Mouse (Mus musculus): Measurements from ENCODE around the gene Wfdc15b.
"Not testable (repeated sequence)": the region's sequence is repeated elsewhere in the genome, so short reads cannot be mapped to it uniquely, and the experiment has no call there.

Gene Wfdc15b

DNA sequence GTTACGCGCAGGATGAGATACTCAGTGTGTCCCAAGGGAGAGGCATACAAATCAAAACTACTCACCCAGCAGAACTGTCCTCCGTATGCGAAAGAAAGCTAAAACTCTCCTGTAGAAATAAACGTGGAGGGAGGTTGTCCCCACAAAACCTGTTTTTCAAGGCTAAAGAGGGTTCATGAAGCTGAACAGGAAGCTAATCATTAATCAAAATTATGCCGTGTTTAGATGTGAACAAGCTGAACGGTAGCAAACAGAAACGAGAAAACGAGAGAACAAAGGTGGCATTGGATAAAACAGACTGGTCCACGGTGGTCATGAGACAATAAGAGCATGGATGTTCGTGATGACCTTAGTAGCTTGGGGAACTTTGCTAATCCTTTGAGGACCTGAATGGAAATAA is at the start of gene Wfdc15b:
Wfdc15b (minus strand) TSS at position 139 of the 400 bp plus-strand sequence.
- DNase-seq (ENCODE audit: low spot score) = no peak

DNA sequence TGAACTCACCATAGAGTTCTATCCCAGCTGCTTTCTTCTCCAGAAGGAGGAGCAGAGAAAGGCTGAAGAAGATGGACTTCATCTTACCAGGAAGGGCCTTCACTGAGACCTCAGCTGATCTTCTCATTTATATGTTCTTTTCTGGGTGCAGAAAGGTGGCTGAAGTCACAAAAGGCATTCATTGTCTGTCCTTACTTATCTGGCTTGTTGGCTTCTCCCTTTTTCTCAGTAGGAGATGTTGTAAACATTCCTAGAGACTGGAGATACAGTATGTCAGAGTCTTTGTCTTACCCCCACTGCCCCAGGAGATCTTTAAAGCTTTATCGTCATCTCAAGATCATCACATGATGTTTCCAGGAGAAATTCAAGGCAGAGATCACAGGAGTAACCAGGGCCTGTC is 35.1 kb upstream of the Wfdc15b start, which contains the start of gene Svs3b:
Svs3b (minus strand) TSS at position 101 of the 400 bp plus-strand sequence.
- DNase-seq (ENCODE audit: low spot score) = not testable (repeated sequence)

DNA sequence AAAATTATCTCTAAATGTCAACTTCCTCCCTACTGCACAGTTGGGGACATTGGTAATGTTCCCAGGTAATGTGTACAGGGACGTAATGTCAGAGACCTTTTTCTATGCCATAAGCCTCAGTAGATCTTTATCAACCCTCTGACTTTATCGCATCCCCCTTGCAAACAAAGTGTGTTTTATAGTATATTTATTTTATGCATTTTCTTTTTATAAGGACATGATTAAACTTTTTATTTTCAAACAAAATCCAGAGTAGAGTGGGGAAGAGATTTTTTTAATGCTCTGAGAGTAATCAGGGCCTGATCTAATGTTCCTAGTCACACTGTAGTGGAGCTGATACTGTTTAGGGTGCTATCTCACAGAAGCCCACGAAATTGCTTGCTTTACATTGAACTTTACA is 16.9 kb upstream of the Wfdc15b start, which contains the start of gene Svs2:
Svs2 (minus strand) TSS at position 101 of the 400 bp plus-strand sequence.
- DNase-seq (ENCODE audit: low spot score) = no peak

DNA sequence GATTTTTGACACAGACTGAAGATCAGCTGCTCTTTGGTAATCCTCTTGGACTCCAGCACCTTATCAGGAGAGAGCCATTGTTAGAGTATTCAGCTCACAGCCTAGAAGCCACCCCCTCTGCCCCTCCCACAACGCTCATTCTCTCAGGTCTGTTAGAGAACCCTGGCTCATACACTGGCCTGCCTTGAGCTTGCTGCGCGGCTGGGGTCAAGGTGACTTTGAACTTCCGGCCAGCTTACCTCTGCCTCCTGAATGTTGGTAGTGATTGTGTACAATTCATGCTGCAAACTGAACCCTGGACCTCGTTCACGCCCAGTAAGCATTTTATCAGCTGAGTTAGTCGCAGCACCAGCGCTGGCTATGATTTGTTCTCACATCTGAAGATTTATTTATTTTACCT is 11.2 kb upstream of the Wfdc15b start:
- DNase-seq (ENCODE audit: low spot score) = no peak

DNA sequence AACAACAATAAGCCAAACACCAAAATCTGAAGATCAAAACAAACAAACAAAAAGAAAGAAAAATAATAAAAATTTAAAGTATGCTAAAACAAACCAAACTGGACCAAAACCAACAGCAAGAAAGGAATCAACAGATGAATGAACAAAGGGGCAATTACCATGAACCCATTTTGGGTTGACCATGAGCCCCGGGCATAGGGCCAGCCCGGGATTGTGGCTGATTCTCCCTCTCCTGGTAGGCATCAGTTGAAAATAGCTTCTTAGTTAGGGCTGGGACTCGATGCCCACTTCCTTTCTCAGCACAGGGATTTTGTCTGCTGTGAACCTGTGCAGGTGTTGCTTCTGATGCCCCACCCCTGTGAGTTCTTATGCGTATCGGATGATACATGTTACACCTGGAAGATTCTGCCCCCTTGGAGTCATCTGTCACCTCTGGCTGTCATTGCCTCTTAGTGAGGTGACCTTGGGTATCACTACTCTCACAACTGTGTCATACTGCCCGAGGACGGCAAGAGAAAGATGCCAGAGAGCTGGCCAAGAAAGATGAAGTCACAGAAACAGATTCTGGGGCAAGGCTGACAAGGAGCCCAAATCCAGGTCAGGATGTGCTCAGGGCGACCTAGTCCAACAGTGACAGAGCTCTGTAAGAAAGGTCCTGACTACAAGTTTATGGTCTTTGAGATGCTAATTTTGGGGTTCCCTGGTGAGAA is 7.1 kb upstream of the Wfdc15b start:
- DNase-seq (ENCODE audit: low spot score) = no peak

DNA sequence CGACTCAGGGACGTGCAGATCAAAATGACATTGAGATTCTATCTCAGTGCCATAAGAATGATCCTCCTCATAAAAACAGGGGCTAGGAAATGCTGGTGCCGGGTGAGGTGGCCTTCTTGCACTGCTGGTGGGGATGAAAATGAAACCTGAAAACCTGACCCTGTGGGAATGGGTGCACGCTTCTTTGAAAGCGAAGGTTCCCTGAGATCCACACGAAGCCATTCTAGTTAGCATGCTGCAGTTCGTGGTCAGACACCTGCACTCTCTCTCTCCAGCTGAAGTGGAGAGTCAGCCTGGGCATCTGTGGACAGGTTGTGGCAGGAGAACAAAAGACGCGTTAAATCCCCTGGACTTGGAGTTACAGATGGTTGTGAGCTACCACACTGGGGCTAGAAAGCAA is 2.2 kb downstream of the Wfdc15b start:
- no peak for DNase-seq (ENCODE audit: low spot score)

DNA sequence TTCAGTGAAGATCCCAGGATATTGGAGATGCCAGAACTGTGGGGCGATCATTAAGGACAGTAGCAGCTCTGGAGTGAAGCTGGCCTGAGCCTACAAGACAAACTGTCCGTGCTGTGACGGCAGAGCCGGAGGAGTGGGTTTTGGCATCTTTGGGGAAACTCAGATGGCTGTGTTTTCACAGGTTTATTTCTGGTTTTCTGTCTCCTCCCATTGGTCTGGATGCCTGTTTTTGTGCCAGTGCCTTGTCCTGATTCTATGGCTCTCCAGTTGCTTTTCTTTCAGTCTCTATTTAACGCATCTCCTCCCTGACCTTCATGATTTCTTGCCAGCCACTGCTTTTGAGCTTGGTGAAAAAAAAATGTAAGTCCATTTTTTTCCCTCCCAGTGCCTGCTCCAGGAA is 8.7 kb downstream of the Wfdc15b start:
- no peak for DNase-seq (ENCODE audit: low spot score)

DNA sequence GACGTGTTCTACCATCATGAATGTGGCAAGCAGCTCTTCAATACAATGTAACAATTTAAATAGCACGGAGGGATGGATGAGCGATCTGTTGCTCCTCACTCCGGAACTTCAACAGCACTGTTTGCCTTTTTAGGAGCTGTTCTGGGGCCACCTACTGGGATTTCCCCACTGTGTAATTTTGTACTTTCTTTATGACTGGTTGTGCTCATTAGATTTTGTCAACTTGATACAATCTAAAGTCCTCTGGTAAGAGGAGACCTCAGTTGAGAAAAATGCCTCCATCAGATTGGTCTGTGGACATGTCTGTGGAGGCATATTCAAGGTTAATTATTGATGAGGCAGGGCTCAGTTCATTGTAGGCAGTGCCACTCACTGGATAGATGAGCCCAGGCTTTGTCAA is 10.6 kb downstream of the Wfdc15b start:
- no peak for DNase-seq (ENCODE audit: low spot score)

DNA sequence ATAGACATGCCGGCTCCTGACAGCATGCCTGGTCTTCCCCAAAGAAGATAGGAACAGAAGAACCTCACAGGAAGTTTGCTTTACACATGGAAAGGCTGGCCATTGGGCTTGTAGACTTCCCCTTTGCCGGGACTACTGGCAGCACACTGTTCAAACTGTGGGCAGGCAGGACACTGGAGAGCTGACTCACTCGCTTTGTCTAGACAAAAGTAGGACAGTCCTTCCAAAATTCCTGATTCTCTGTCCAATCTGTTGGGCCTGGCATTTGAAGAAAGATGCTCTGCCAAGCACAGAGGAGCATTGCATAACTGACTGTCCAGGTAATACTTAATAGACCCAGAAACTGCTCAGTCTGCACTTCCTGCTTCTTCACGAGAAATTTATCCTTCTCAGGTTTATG is 14.8 kb downstream of the Wfdc15b start:
- no peak for DNase-seq (ENCODE audit: low spot score)

DNA sequence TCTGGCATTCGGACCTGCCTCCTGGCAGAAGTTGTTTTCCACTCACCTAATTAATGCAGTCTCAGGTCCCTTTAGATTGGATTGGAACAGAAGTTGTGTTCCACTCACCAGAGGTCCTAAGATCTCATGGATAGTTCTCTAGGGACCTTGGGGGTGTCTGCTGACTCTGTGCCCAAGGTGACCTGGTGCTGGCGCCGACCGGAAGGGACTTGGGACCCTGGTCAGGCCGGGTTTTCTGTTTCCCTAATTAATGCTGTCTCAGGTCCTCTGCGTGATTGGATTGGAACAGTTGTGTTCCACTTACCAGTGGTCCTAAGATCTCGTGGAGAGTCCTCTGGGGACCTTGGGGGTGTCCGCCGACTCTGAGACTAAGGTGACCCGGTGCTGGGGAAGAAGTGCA is 15.4 kb downstream of the Wfdc15b start:
- not testable (repeated sequence) for DNase-seq (ENCODE audit: low spot score)

DNA sequence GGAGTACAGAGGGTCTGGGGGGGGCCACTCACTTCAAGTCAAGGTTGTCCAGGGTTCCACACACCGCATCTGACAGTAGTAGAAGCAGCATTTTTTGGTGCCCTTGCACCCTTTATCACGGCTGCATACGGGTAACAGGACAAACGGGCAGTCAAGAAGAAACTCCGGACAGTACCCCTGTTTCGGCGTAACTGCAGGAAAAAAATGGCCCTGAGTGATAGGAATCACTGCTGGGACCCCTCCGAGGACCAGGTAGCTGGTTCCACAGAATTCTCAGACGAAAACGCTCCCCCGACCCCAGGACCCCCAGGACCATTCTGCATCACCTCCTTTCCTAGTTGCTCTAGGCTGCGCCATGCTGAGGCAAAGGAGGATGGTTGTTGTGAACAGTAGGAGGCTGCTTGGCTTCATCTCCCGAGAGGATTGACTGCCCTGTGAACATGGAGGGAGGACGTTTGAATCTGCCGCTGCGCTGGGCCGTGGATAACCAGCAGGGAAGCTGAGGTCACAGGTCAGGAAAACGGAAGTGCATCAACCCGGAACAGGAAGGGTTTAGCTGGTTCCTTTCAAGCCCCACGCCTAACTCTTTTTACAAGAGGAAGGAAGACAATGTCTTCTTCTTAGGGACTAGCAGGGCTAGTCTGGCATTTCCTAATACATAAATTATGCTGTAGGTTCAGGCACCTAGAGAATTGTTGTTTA is 21.7 kb downstream of the Wfdc15b start, which contains the start of gene Wfdc15a:
Wfdc15a (minus strand) TSS at position 505 of the 702 bp plus-strand sequence.
- DNase-seq (ENCODE audit: low spot score) = no peak

DNA sequence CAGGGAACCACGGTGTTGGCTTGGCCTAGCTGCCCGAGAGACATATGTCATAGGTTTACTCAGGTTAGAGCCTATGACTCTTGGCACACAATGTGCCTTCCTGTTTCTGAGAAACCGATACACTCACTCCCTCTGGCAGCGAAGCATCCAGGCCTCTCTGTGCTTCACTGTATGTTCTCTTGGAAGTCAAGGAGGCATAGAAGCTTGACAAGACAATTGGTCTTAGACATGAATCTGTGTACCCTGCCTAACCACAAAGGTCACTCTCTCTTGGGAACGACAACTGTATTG is 24.8 kb downstream of the Wfdc15b start:
- peak; percentile 24 for DNase-seq (ENCODE audit: low spot score)

DNA sequence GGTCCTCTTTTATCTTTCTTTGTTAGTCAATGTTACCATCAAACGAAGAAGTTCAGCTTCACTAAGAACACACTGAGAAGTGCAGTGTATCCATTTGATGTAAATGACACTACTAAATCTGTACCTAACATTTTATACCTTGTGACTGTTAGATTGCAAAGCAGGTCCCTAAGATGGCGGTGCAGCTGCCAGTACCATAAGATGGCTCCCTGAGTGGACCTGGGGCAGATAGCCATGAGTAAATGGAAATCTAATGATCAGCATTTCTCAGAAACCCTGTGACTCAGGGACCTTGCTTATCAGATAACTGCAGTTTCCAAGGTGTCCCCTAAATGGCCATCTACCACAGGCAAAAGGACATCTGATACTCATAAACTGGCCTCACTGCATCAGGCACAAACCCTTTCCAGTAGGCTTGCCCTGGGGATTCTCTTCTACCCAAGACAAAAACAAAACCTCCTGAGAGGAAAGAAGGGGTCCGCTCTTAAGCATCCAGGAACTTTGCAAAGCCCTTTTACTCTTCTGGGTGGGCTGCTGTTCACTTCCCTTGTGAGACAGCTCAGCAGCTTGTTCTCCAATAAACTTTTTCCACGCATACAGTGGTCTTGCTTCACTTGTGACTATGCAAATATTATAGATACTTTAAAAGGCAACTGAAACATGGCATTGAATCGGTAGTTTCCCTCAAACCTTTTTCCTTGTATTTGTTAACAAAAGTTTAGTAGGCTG is 25.3 kb downstream of the Wfdc15b start:
- no peak for DNase-seq (ENCODE audit: low spot score)

DNA sequence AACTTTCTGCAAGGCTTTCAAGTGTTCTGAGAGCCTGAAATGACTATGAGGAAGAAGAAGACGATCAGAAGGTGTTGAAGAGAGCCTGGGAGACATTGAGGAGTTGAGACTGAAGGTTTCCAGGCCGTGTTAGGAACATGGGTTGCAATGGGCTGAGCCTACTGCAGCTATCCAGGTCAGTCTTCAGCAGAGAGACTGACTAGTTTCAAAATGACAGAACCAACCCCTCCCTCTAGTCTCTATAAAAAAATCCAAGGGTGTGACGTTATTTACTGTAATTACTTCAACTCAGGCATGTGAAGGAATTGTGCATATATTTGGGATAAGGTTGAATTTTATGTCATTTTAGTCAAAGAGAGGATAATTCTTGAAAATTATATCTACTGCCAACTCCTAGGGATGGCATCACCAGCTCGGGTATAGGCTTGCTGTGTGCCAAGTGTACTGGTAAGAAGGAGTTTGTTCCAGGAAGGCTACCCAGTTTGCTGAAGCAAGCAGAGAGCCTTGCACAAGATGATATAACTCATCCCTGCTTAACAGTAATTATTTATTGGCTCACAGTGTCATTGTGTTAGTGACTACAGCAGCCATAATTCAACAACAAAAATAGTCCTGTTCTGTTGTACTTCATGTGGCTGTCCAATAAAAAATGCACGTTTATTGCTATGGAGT is 26.4 kb downstream of the Wfdc15b start:
- peak; percentile 84 for DNase-seq (ENCODE audit: low spot score)

DNA sequence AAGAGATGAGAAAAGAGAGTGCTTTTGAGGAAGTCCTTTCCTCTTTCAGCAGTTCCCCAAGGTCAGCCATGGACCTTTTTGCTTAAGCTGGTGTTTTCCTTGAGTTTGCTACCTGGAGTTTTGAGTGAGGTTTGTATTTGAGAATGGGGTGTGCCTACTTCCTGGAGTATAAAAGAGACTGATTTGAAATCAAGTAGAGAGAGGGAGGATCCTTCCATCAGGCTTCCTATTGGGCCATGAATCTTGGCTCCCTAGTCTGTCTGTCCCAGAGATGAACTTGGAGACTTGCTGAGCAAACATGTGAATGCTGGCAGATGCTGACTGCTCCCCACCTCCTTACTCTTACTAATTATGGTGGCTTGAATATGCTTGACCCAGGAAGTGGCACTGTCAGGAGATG is 29.2 kb downstream of the Wfdc15b start:
- no peak for DNase-seq (ENCODE audit: low spot score)

DNA sequence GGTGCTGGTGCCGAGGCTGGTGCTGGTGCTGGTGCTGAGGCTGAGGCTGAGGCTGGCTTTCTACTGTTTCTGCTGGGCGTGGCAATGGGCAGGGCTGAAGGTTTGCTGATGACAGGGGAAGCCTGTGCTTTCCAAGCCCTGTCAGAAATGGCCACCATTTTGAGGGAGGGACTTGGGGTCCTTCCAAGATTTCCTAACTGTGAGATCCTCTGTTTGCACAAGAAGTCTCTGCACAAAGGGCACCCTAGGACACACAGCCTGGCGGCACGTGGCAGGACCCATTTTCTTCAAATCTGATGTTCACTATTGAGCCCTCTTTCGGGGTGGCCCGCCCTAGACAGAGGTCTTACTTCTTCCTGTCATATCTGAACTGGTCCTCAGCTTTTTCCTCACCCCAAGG is 30.9 kb downstream of the Wfdc15b start, which contains the start of gene Wfdc12:
Wfdc12 (minus strand) TSS at position 33 of the 400 bp plus-strand sequence.
- DNase-seq (ENCODE audit: low spot score) = peak; percentile 78

DNA sequence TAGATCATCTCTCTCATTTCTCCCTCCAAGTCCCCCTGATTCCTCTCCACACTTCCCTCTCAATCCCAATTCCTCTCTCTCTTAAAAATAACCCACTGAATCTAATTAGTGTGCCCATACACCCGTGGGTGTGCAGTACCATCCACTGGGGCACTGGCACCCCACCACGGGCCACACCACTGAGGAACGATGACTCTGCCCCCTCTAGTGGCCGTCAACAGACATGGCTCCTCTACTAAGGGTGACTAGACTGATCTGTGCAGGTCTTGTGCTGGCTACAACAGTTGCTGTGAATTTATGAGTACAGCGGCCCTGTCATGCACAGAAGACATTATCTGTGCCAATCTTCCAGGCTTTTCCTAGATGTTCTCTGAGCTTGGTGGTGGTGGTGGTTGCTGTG is 32.7 kb downstream of the Wfdc15b start:
- DNase-seq (ENCODE audit: low spot score) = no peak

DNA sequence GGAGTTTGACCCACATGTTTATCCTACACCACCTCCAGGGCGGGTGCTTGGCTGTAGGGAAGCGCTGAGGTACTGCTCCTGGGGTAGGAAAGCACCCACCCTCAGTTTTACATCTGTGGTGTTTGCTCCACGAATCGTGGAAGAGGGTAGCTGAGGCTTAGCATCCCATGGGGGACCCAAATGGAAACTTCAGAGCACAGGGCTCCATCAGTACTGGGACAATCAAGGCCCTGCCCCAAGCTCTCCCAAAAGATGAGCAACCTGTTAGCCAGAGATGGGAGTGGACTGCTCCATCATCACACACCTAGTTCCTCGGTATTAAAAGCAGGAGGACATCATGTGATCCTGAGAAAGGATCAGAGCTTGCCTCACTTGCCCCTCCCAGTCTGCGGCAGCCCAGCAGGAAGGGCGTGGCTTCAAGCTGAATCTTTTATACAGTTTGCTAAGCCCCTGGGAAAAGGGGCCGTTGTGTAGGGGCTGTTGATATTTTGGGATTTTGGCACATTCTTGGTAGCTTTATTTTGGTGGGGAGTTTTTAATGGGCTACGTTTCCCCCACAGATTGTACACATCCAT is 37.2 kb downstream of the Wfdc15b start:
- DNase-seq (ENCODE audit: low spot score) = no peak

DNA sequence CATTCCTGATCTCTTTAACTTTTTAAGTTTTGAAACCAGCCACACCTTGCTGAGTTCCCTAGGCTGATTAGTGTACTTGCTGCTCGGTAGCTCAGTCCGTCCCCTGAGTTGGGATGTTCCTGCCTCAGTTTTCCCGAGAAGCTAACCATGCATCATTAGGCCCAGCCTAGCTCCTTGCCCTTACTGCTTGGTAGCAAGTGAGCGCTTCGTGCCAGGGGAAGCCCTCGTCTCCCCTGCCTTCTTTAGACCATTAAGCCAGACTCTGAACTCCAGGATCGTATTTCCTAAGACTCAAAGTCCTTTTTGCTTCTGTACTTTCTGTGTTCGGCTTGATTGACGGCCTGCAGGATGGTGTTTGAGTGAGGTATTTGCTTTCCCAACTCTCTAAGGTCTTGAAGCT is 38.1 kb downstream of the Wfdc15b start:
- no peak for DNase-seq (ENCODE audit: low spot score)

DNA sequence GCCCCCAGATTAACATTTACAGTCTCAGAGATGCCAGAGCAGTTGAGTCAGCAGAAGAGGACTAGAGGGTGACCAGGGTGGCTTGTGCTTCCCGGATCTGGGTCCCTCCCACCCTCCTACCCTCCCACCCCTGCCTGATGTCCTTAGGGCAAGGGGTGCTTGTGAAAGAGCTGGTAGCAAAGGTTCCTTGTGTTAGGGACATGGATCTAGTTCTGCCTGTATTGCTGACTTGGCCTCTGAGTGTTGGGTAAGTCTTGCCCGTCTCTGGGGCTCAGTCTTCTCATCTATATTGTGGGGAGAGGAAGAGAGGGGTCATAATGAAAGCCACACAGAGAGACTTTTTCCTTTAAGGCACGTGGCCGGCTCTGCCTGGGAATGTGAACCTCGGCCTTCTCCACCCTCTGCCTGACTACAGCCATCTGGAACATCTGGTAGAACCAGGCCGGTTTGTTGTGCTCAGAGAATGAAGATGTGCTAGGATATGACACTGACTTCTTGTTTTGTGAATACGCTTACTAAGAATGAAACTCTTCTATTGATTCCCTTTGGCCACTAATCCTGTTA is 38.7 kb downstream of the Wfdc15b start, which contains the start of gene Wfdc5:
Wfdc5 (minus strand) TSS at position 51 of the 564 bp plus-strand sequence.
- no peak for DNase-seq (ENCODE audit: low spot score)

DNA sequence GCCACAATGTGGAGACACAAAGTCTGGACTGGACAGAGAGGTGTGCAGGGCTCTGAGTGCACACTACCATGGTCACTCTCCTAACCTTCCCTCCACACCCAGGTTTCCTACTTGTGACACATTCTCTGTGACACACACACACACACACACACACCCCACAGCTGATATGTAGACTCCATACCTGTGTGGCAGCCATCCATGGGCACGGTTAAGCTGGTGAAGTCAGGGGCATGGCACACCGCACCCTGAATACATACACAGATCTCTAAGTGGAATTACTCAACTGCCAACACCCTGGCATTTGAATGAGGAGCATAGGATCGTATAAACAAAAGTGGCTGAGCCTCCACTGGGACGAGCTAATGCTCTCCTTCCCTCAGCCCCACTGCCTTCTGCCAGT is 40.7 kb downstream of the Wfdc15b start:
- DNase-seq (ENCODE audit: low spot score) = no peak

DNA sequence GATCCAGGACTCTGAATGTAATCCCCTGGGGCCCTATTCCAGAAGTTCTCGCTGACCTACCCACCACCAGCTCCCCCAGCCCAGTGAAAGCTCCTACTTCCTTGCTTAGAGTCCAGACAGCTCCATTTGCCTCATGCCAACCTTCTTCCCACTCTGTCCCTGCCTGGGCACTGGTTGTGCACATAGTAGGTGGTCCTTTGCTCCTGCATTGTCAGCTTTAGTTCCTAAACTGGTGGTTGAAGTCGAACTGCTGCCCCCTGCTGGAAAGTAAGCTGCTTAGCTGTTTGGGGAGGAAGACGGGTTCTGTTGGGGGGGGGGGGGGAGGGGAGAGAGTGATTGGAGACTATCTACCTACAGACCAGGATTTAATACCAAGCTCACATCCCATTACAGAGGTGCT is 41.3 kb downstream of the Wfdc15b start:
- DNase-seq (ENCODE audit: low spot score) = peak; percentile 47
